Mouse (Mus musculus) small intestine, adult 2 months (tissue): ENCODE results near the gene Man1a. TPM values are rescaled to one million over a fixed set of nuclear protein-coding genes. Genes with fewer than 3 reads are reported as not detected.

ENCODE experiments used
- H3K27ac ChIP-seq: fragments of 200-500 bp; 2 replicates; pipeline ENCODE4 v1.5.1; 2012; ENCODE audit warnings: low read depth, low read length, control low read depth, inconsistent platforms; ENCODE audit not compliant: insufficient read depth
- H3K27me3 ChIP-seq: fragments of 200-500 bp; 2 replicates; pipeline ENCODE4 v1.6.1; 2012; ENCODE audit warnings: mild to moderate bottlenecking, moderate library complexity, low read length, inconsistent platforms; ENCODE audit not compliant: control insufficient read depth, insufficient read depth
- H3K36me3 ChIP-seq: fragments of 200-500 bp; 2 replicates; pipeline ENCODE4 v1.6.1; 2012; ENCODE audit warnings: mild to moderate bottlenecking, low read length, control low read depth, inconsistent platforms; ENCODE audit not compliant: control insufficient read depth, insufficient read depth
- H3K4me1 ChIP-seq: fragments of 200-500 bp; 2 replicates; pipeline ENCODE4 v1.6.1; 2012; ENCODE audit warnings: low read length, inconsistent platforms, mixed read lengths; ENCODE audit not compliant: control insufficient read depth, insufficient read depth, insufficient read length
- H3K4me3 ChIP-seq: fragments of 200-500 bp; 2 replicates; pipeline ENCODE4 v1.5.1; 2012; ENCODE audit warnings: low read depth, mild to moderate bottlenecking, control low read depth, inconsistent platforms, low read length, moderate library complexity
- CTCF ChIP-seq: fragments of 200-500 bp; IDR thresholded peaks from 2 replicates; pipeline ENCODE4 v1.5.1; 2012; ENCODE audit warnings: low read depth, mild to moderate bottlenecking, control low read depth, inconsistent platforms, low read length, moderate library complexity, mixed read lengths; ENCODE audit not compliant: insufficient replicate concordance, insufficient read length; ENCODE audit errors: extremely low read depth
- POLR2A ChIP-seq: fragments of 200-500 bp; IDR thresholded peaks from 2 replicates; pipeline ENCODE4 v1.6.1; 2012; ENCODE audit warnings: low read depth, mild to moderate bottlenecking, control low read depth, inconsistent platforms, low read length, moderate library complexity
- WGBS: fragments of 180-500 bp; shearing (Covaris S2); methylation state at CpG from one replicate; pipeline ENCODE4 v1.1.7; 2018; 5-methylcytosine and 5-hydroxymethylcytosine counted together
- polyA plus RNA-seq: library from polyadenylated mRNA; depleted of rRNA; stranded (reverse); fragments of >200 nt; gene quantifications from 2 replicates; pipeline ENCODE4 v1.2.3, GENCODE M21; 2012

Man1a gene
- polyA plus RNA-seq, 1 experiment, result 59.8 TPM

GRCm38 (mm10) chr10:53996216-53996615, 80.2 kb downstream of the Man1a start:
- Histone ChIP-seq H3K27me3 (no peaks in the 10 kb centered on the region), H3K4me3 (no peak overlapping the region), H3K4me1 (0 out of 2 replicates have a peak, but pooled peaks cover 2% of the 10 kb centered on the region), H3K36me3 (no peaks in the 10 kb centered on the region), H3K27ac (no peak overlapping the region)
- TF ChIP-seq POLR2A, result no peak
- TF ChIP-seq CTCF, result no peak

- 73% methylated on average over 3 of the region's 3 CpGs for WGBS
- Histone ChIP-seq H3K4me3 (no peak overlapping the region), H3K27ac (no peak overlapping the region), H3K4me1 (no peaks in the 10 kb centered on the region), H3K27me3 (no peaks in the 10 kb centered on the region), H3K36me3 (no peaks in the 10 kb centered on the region)
- no peak for TF ChIP-seq POLR2A
- no peak for TF ChIP-seq CTCF
These were observed 81.8 kb downstream of the Man1a start for GRCm38 (mm10) chr10:53994591-53994990.

GRCm38 (mm10) chr10:53990434-53990833, 86.0 kb downstream of the Man1a start:
- TF ChIP-seq POLR2A, result no peak
- TF ChIP-seq CTCF, result no peak
- H3K4me3 ChIP-seq, result no peak overlapping the region
- no peaks in the 10 kb centered on the region for H3K27me3 ChIP-seq
- no peaks in the 10 kb centered on the region for H3K4me1 ChIP-seq
- WGBS, result 69% methylated on average over 4 of the region's 4 CpGs
- H3K36me3 ChIP-seq, result no peaks in the 10 kb centered on the region
- H3K27ac ChIP-seq, result no peak overlapping the region

- Histone ChIP-seq H3K4me1 (no peaks in the 10 kb centered on the region), H3K27ac (no peak overlapping the region), H3K36me3 (no peaks in the 10 kb centered on the region), H3K27me3 (no peaks in the 10 kb centered on the region), H3K4me3 (no peak overlapping the region)
- WGBS, result 93% methylated on average over 5 of the region's 5 CpGs
- no peak for TF ChIP-seq POLR2A
- no peak for TF ChIP-seq CTCF
These were observed 91.5 kb downstream of the Man1a start for GRCm38 (mm10) chr10:53984894-53985293.

GRCm38 (mm10) chr10:53984086-53984485, 92.3 kb downstream of the Man1a start:
- no peak overlapping the region for H3K27ac ChIP-seq
- no peak overlapping the region for H3K4me3 ChIP-seq
- H3K4me1 ChIP-seq, result no peaks in the 10 kb centered on the region
- 61% methylated on average over 3 of the region's 3 CpGs for WGBS
- H3K36me3 ChIP-seq, result no peaks in the 10 kb centered on the region
- TF ChIP-seq POLR2A (no peak), CTCF (no peak)
- H3K27me3 ChIP-seq, result no peaks in the 10 kb centered on the region

GRCm38 (mm10) chr10:53978647-53979046, 97.8 kb downstream of the Man1a start:
- Histone ChIP-seq H3K36me3 (peaks cover 3% of the 10 kb centered on the region; the same call in 1 of the 2 replicates), H3K27ac (no peak overlapping the region), H3K27me3 (no peaks in the 10 kb centered on the region), H3K4me3 (no peak overlapping the region), H3K4me1 (no peaks in the 10 kb centered on the region)
- TF ChIP-seq CTCF (no peak), POLR2A (no peak)
- 86% methylated on average over 1 of the region's 1 CpGs for WGBS

- H3K4me1 ChIP-seq, result no peaks in the 10 kb centered on the region
- no peaks in the 10 kb centered on the region for H3K27me3 ChIP-seq
- H3K27ac ChIP-seq, result no peak overlapping the region
- H3K36me3 ChIP-seq, result peaks cover 6% of the 10 kb centered on the region; the same call in 1 of the 2 replicates
- TF ChIP-seq CTCF (no peak), POLR2A (no peak)
- no peak overlapping the region for H3K4me3 ChIP-seq
These were observed 102.2 kb downstream of the Man1a start for GRCm38 (mm10) chr10:53974180-53974579.
